Mouse (Mus musculus): Measurements from ENCODE around the gene Blcap.

The Blcap gene

DNA sequence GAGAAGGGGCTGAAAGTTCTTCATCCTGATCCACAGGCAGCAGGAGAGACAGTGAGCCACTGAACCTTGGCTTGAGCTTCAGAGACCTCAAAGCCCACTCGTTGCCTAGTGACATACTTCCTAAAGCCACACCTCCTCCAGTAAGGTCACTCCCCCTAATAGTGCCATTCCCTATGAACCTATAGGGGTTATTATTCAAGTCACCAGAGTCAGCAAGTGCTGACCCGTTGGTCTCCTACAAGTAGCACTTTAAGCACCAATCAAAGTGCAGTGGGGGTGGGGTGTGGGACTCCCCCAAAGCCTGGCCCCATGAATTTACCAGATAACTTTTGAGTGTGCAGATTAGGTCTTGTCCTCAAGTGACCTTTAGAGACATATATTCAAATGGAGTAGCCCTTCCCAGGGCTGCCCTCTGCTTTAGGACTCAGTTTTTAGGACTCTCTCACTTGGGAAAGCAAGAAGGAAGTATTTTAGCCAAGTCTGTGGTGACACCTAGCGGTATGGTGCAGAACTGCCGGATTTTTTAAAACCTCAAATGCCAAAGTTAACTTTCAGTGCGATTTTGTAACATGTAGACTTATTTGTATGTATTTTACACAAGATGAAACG, at the start of gene Blcap:
Gene Blcap, minus strand, starts transcription at position 51 of the 609 bp plus-strand sequence.
- DNase-seq, result peak in 1 of 2 experiments; percentile 57

DNA sequence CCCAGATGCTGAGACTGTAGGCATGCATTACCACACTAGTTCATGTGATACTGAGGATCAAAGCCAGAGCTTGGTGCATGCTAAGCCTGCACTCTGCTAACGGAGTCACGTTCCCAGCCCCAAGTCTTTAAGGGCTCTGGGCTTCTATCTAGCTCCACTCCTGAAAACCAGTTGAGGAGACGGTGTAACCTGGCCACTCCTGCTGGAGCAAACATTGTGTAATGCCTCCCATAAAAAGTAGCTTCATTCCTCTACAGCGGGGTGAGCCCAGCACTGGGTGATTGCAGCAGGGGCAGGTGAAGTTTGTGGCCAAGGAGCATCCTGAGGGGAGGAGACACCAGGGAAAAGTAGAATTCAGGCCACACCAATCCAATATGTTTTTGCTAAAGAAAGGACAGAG, 47.3 kb upstream of the Blcap start:
- DNase-seq, result no peak

DNA sequence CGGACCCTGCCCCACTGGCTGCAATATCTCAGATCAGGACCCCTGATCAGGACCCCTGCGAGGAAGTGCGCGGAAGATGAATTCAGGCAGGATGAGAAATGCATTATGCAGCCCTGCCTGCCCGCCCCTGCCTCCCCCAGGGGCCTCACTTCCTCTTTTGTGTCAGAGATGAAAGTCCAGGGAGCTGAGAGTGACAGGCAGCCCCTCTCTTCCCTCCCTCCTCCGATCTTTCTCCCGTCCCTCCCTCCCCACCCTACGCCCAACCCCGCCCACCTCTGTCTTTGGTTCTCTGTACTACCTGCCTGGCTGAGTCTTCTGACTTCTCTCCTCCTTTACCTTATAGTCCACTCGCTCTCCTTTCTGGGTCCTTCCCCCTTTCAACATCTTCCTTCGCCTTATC, 42.9 kb upstream of the Blcap start:
- DNase-seq, result no peak

DNA sequence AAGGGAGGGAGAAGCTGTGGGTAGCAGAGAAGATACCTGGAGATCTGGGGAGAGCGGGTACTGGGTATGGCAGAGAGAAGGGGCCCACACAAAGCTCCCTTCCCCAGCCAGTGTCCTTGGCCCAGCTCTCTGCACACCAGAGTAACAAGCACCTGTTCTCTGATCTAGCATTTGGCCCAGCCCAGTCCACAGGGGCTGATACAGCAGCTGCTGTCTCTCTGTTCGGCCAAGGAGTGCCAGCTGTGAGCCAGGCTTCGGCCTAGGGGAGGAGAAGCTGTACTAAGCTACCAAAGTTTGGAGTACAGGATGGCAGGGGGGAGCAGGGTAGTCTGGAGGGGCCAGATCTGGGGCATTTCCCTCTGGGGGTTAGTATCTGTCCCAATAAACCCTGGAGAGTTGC, 40.7 kb upstream of the Blcap start:
- DNase-seq, result no peak

DNA sequence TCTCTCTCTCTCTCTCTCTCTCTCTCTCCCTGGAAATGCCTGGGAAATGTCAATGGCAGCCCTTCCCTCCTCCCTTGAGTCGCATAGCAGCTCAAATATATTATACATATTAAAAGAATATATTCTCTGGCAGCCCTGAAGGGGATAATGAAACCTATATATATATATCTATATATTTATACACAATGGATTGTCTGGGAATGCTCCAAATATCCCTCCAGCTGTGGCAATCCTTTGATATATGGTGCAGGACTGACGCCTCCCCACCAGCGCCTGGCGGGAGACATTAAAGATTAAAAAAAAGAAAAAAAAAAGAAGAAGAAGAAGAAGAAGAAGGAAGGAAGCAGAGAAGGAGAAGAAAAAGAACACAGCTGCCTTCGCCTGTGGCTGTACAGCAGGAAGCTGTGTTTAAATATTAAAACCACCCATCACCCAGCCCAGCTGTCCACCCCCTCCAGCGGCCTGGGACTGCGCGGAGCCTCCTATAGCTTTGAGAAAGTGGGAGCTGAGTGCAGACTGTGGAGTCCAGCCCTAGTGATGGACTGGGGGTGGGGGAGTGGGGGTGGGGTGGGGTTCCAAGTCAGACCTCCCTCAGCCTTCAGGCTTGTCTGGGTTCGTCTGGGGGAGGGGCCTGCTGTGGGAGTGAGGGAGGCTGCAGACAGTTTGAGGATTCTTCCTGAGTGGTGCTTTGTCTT, 36.6 kb upstream of the Blcap start:
- DNase-seq, result no peak

DNA sequence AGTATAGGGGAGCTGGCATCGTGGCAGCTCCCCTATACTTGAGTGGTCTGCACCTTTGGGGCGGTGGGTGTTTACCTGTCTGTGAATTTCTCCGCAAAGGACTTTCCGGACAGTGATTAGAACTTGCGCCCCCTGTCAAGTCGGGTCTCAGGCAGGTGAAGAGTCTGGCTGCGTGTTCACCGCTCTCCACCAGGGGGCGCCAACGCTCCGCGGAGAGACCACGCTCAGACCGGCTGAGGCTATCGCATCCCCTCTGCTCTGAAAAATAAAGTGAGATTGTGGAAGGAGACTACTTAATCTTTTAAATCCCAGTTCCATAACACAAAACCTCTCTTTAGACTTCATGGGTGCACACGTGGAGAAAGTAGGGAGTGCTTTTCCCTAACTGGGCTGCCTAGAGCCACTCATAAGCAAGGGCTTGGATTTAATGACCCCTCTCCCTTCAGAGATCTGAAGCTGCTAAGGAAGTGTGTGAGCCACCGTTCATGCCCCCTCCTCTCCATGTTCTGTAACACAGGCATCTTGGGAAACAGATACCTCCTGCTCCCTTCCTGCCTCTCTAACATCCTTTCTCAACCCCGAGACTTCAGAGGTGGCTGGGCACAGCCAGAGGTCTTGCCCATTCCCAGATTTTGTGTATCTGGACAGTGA, 34.1 kb upstream of the Blcap start:
- DNase-seq, result peak; percentile 71 to 79

DNA sequence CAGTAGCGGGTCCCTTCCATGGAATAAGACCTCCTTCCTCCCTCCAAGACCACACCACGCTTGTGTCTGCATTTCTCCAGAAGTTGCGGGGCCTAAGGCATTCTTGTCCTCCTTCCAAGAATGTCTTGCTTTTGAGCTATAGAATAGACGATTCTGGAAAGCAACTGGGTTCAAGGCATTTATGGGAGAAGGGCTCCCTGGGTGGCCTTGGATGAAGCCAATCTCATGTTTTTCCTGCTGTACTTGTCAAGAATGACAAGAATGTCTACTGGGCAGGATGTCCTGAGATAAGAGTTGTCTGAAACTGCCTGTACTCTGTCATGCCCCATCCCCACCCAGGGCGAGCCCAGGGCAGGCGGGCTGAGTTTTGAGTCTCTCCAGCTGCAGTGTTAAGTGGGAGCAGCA, 30.4 kb upstream of the Blcap start:
- peak; percentile 19 to 44 for DNase-seq

DNA sequence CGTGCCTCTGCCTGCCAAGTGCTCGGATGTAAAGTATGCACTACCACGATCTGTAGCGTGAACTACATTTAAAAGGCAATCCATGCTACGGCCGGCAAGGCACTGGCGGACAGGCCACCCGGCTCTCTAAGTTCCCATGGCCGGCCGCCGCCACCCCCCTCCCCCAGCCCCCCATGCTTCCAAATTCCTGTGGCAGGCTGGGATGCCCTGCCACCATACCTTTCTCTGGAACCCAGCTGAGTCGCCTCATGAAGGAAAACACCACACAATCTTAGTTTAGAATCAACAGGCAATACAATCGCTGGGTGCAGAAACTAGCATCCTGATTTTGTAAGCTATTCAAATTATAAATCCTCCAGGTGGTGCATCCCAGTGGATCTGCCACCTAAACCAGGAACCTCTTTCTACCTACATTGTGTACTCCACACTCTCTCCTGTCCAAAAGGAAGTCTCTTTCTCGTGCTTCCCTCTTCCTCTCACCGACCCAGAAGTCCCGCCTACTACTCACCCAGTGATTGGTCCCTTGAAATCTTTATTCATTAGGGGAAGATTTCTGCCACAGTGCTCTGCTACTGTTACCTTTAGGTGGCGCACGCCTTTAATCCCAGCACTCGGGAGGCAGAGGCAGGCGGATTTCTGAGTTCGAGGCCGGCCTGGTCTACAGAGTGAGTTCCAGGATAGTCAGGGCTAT, 25.9 kb upstream of the Blcap start:
- no peak for DNase-seq

DNA sequence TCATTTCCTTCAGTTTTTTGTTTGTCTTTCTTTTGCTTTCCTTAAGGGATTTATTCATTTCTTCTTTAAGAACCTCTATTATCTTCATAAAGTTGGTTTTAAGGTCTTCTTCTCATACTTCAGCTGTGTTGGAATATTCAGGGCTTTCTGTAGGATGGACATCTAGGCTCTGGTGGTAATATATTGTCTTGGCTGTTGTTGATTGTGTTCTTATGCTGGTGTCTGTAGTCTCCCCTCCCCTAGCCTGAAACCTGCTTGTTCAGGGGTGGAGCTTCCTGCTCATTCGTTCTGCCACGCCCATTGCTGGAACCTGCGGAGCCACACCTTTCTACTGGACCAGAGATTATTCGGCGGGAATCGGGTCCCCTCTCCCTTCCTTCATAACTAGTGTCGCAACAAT, 14.3 kb upstream of the Blcap start:
- peak in 1 of 2 experiments; percentile 7 for DNase-seq

DNA sequence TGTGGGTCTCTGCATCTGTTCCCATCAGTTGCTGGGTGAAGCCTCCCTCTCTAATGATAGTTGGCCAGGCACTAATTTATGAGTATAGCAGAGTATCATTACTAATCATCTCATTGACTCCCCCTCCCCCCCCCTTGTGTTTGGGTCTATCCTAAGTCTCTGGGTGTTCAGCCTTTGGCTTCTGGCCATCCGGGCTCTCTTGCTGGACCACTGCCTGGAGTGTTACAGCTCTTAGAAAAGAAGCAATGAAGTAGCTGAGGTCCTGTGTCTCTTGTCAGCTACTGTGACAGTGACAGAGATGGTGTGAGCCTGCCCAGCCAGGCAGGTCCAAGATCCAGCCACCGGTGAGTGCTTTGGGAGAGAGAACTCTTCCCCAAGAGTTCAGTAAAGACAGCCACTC, 1.7 kb upstream of the Blcap start:
- no peak for DNase-seq

DNA sequence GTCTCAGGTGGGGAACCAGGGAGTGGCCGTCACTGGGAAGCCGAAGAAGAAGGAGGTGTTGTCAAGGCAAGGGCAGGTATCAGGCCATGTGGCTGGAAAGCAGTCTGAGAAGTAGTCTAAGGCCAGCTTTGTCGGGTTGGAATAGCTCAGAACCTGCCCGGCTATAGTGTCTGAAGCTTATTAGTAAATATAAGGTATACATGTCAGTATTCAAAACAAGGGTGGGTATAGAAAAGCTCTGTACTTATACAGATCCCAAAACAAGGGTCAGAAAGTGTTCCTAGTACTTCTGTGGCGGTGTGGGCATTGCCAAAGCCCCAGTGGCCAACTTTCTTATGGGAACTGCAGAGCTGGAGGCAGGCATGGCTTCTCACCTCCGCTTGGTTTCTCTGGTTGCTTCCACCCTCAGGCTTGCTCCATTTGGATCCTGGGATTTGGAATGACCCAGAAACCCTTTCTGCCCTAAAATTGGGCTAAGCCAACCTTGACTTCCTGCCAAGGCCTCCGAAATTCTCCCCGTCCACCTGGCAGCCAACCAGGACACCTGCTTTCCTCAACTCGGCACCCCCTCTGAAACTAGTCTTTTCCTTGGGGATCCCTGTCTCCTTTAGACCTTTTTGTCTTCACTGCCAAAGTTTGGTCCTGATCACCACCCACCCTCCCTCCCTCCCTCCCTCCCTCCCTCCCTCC, 1.1 kb downstream of the Blcap start:
- DNase-seq, result peak in 1 of 2 experiments; percentile 25

DNA sequence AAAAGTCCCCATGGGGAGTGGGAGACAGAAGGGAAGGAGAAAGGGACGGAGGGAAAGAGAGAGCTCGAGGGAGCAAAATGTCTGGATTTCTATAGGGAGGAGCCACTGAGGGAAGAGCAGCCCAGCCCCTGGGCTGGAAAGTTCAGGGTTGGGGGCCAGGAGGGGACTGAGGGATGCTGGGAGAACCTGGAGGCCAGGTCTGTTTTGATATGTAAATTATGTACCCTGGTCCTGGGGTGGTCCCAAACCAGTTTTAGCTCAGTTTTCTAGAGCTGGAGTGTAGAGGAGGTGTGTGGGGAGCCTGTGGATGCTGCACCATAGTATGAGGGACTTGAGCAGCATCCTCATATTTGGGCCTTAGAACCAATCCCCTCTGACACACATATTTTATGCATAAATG, 2.2 kb downstream of the Blcap start:
- peak in 1 of 2 experiments; percentile 17 for DNase-seq

DNA sequence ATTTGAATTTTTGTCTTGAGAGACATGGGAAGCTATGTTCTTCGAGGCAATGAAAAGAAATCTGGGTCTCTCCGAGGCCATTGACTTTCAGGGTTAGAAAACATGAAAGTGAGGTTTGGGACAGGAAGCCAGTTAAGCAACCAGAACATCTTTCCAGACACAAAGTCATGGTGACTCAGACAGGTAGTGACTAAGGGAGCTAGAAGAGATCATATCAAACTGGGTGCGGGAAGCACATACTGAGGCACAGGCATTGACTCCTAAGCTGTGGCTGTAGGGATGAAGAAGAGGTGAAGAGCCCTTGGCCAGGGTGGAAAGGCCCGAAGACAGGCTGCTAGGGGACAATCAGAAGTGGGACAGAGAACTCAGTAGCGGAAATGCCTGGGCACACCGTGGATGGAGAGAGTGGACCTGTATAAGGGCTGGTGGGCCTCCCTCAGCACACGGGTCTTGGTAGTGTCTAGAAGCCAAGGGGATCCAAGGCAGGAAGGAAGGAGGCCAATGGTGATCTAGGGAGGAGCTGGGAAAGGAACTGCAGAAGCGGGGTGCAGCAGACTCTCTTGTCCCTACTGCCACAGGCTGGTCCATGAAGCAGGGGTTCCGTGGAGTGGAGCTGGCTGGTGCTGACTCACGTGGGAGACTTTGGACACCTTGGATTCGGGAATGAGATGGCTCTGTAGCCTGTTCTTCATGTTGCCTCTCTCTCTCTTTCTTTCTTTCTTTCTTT, 3.7 kb downstream of the Blcap start:
- peak in 1 of 2 experiments; percentile 31 for DNase-seq

DNA sequence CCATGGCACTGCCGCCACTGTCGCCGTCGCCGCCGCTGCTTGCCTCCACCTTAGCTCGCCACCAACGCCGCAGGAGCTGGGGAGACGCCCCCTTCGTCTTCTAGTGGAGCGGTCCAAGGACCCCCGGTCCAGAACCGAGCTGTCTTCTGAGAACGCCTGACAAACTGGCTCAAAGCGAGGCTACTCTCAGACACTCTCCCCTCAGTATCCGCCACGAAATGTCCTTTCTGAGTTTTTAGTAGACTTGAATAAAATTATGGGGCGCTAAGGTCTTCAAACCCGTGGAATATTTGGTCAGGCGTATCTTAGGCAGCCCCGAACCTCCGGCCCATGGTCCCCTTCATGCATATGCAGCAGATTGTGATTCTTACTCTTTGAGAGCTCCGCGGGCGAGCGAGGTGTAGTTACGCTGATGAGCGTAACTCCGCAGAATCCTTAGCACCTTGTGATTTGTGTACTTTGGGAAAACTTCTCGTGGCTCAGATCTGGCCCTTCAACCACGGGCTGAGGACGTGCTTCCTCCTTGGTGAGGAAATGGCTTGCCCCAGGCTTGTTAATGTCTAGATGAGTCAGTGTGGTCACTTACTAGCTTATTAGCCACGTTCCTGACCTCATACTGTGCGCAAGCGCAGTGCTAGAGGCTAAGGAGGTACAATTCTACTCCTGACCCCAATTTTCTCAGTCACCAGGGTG, 4.7 kb downstream of the Blcap start:
- DNase-seq, result peak; percentile 90 to 91

DNA sequence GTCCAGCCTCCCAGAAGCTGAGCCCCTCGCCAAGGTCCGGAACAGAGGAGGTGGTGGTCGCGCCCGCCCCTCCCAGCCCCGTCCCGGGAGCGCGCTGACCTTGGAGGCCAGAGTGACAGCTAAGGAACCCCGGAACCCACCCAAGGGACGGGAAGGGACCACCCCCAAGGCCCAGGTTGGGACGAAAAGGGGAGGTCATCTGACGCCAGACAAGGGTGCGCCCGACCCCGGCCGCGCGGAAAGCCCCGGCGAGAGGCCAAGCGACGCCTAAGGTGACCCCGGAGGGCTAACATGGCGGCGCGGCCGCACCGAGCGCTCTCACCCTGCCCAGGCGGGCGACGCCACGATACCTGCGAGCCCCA, 5.2 kb downstream of the Blcap start:
- no peak for DNase-seq

DNA sequence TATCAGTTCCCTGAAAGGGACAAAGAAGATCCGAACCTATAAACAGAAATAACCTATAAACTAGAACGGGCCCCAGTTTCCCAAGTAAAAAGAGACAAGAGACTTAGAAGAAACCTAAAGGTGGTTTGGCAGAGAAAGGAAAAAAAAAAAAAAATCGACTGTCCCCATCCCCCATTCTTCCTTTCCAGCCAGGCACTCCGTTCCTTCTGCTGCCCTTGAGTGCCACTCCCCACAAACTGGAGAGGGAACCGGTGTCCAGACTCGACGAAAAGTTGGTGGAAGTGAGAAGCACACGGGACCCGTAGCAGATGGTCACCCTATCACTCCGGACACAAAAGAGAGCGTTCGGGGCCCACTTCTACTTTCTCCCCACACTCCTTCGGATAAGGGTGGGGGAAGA, 5.6 kb downstream of the Blcap start:
- peak in 1 of 2 experiments; percentile 49 for DNase-seq

DNA sequence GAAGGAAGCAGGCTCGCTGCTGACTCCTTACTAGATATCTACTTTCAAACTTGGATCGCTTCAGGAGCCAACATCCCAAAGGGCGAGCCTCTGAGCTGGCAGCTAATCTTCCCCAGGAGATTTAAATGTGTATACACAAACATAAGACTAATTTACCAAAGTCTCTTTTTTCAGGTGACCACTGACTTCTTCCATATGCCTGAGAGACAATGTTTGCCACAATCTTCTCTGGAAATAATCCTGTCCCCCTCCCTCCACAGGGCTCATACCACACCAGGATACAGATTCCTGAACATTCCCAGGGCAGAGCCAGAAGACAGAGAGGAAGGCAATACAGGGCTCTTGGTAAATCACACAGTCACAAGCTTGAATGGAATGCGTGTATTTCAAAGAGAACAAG, 6.4 kb downstream of the Blcap start:
- peak in 1 of 2 experiments; percentile 6 for DNase-seq

DNA sequence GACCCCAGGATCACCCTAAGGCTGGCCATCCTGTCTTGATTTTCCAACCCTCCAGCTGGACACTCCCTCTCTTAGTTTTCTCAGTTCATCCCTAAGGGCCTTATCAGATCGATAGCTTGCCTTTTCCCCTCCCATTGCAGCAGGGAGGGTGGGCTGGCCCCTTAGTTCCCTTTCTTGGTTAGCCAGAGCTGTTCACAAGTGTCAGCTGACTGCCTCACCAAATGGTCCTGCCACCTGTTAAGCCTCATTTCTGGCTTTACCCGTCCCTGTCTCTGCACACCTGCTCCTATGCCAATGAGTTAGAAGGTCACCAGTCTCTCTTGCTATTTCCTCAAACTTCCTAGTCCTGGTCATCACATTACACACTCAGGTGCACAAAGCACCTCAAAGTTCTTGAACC, 8.0 kb downstream of the Blcap start:
- DNase-seq, result no peak

DNA sequence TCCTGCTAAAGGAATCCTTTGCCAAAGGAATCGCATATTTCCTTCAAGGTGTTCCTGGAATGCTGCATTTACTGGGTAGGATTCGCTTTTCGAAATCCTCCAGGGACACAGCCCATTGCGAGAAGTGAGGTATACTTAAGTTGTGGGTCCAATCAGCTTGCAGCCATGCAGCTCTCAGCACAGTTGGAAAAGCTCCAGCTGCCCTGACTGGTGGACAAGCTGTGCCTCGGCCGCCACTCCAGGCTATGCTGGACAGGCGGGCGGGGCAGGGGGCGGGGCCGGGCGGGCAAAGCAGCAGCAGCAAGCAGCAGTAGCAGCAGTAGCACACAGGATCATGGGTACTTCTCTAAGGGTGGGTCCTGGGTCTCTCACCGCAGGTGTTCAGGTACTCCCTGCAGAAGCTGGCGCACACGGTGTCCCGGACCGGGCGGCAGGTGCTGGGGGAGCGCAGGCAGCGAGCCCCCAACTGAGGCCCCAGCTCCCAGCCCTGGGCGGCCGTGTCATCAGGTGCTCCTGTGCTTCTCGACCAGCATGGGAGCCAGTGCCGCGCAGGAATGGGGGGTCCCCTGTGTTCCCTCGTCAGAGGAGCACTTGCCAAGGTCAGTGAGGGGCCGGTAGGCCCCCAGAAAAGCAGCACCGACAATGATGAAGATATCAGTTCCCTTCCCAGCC, 9.8 kb downstream of the Blcap start:
- peak; percentile 96 to 97 for DNase-seq

DNA sequence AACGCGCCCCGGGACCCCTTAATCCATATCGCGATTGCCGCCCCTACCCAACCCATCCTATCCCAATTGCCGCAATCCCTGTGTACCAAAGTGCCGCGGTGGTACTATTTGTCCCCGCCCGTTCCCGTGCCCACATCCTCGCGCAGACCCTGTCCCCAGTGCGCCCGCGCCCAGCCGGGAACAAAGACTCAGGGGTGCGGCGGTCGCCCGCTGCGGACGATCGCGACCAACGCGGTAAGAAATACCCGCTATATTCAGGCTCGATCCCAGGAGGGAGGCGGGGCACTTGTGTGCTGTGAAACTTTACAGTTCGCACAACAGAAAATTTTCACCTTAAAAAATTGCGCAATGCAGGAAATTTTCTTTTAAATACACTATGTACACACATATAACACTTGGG, 10.8 kb downstream of the Blcap start:
- DNase-seq, result no peak

DNA sequence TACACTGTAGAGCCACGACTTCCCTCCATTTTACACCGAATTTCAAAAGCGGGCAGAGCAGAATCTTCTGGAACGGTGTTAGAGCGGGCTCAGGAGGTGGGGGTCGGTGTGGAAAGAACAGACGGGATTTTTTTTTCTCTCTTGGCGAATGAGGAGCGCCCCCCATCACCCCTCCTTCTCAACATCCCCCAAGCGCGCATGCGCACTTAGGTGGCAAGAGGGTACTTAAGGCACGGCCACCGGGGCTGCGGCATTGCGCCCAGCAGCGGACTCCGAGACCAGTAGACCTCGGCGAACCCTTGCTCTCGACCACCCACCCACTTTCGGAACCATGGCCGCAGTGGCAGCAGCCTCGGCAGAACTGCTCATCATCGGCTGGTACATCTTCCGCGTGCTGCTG, 11.2 kb downstream of the Blcap start, which contains the start of gene Nnat:
Gene Nnat, plus strand, starts transcription at position 221 of the 400 bp plus-strand sequence.
- no peak for DNase-seq

Measured in kidney, postnatal 25 days (tissue).